Mouse (Mus musculus): ENCODE measurements at regions not wholly inside any gene's neighbourhood (a gene's known extent, or its start where the extent isn't known, plus 50 kb on each side); places are given as distances from the start of the nearest gene placed in this dataset.
"Not testable (repeated sequence)": the region's sequence is repeated elsewhere in the genome, so short reads cannot be mapped to it uniquely, and the experiment has no call there.

- H3K27me3 ChIP-seq (ENCODE audit: control insufficient read depth, insufficient read depth, low read length); H3K4me1 ChIP-seq (ENCODE audit: control insufficient read depth, insufficient read depth, low read length); H3K4me3 ChIP-seq (ENCODE audit: low read length); H3K36me3 ChIP-seq (ENCODE audit: control insufficient read depth, insufficient read depth, low read length); H3K27ac ChIP-seq (ENCODE audit: low read depth, low read length); H3K9ac ChIP-seq (ENCODE audit: low read depth, low read length); ATAC-seq (ENCODE audit: low FRiP score, low TSS enrichment); H3K4me2 ChIP-seq (replicated peaks; ENCODE audit: low read depth, low read length); H3K9me3 ChIP-seq (ENCODE audit: control insufficient read depth, low read length): not testable (repeated sequence)
Observed at GRCm38 (mm10) chr14:52898310-52898709, 402.8 kb upstream of the Olfr1507 start.

DNA sequence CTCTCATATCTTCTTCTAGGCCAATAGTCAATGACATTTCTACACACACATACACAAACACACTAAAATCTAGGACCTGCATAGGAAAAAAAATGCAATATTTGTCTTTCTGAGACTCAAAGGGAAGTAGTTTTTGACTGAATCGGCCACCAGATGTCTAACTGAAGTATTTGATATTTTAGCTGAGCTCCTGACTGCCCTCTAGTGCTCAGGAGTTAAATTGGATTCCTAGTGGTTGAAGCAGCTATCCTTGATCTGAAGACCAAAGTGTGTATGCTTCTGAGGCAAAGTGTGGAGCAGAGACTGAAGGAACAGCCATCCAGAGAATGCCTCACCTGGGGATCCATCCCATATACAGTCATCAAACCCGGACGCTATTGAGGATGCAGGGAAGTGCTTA is 384.4 kb upstream of the Olfr1507 start:
- not testable (repeated sequence) for H3K9ac ChIP-seq (ENCODE audit: low read depth, low read length); H3K4me2 ChIP-seq (replicated peaks; ENCODE audit: low read depth, low read length); H3K36me3 ChIP-seq (ENCODE audit: control insufficient read depth, insufficient read depth, low read length); H3K9me3 ChIP-seq (ENCODE audit: control insufficient read depth, low read length); H3K4me3 ChIP-seq (ENCODE audit: low read length); ATAC-seq (ENCODE audit: low FRiP score, low TSS enrichment); H3K27me3 ChIP-seq (ENCODE audit: control insufficient read depth, insufficient read depth, low read length); H3K27ac ChIP-seq (ENCODE audit: low read depth, low read length); H3K4me1 ChIP-seq (ENCODE audit: control insufficient read depth, insufficient read depth, low read length)
- WGBS = no CpG with 5 or more reads among the region's 3 CpGs

GRCm38 (mm10) chr14:52863841-52864240 is 368.3 kb upstream of the Olfr1507 start:
- ATAC-seq (ENCODE audit: low FRiP score, low TSS enrichment); H3K4me3 ChIP-seq (ENCODE audit: low read length): not testable (repeated sequence)
- WGBS = no CpG with 5 or more reads among the region's 3 CpGs

DNA sequence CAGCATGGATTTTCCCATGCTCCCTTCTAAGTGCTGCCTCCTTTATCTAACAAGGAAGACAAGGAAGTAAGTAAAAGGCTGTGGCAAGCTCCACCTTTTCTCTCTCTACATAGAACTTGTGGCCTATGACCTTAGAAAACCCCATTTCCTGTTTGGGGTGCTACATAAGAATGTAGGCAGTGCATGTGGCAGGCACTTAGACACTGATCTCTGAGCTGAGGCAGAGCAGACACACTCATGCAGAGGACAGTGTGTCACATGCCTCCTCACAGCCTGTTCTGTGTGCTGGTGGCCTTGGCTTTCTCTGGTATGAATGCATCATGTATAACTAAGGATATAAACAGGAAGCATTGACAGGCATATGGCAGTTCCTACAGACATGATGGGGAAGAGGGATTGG is 367.6 kb upstream of the Olfr1507 start:
- not testable (repeated sequence) for H3K9ac ChIP-seq (ENCODE audit: low read depth, low read length); ATAC-seq (ENCODE audit: low FRiP score, low TSS enrichment); H3K36me3 ChIP-seq (ENCODE audit: control insufficient read depth, insufficient read depth, low read length); H3K9me3 ChIP-seq (ENCODE audit: control insufficient read depth, low read length); H3K4me3 ChIP-seq (ENCODE audit: low read length); H3K27me3 ChIP-seq (ENCODE audit: control insufficient read depth, insufficient read depth, low read length); H3K27ac ChIP-seq (ENCODE audit: low read depth, low read length); H3K4me1 ChIP-seq (ENCODE audit: control insufficient read depth, insufficient read depth, low read length); H3K4me2 ChIP-seq (replicated peaks; ENCODE audit: low read depth, low read length)

More at GRCm38 (mm10) chr14:52863841-52864240, 368.3 kb upstream of the Olfr1507 start:
- not testable (repeated sequence) for H3K27me3 ChIP-seq (ENCODE audit: control insufficient read depth, insufficient read depth, low read length); H3K9ac ChIP-seq (ENCODE audit: low read depth, low read length); H3K4me2 ChIP-seq (replicated peaks; ENCODE audit: low read depth, low read length); H3K27ac ChIP-seq (ENCODE audit: low read depth, low read length); H3K36me3 ChIP-seq (ENCODE audit: control insufficient read depth, insufficient read depth, low read length); H3K4me1 ChIP-seq (ENCODE audit: control insufficient read depth, insufficient read depth, low read length); H3K9me3 ChIP-seq (ENCODE audit: control insufficient read depth, low read length)

DNA sequence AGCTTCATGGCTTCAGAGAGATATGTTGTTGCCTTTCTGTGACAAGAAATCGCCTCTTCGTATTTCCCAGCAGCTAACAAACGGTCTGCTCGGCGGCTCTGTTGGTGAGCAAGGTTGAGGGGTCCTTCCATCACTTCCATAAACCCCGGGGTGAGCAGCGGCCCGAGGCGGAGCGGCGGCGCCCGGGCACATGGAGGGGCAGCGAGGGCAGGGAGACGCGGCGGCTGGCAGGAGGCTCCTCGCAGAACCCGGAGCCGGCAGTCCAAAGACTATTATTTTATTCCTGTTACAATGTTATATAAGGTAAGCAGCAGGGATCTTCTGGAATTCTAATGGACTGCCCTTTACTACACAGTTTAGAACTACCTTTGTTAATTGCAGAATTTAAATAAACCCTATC is 366.9 kb upstream of the Olfr1507 start:
- H3K9me3 ChIP-seq (ENCODE audit: control insufficient read depth, low read length); H3K4me2 ChIP-seq (replicated peaks; ENCODE audit: low read depth, low read length); ATAC-seq (ENCODE audit: low FRiP score, low TSS enrichment); H3K9ac ChIP-seq (ENCODE audit: low read depth, low read length); H3K27ac ChIP-seq (ENCODE audit: low read depth, low read length); H3K27me3 ChIP-seq (ENCODE audit: control insufficient read depth, insufficient read depth, low read length); H3K4me1 ChIP-seq (ENCODE audit: control insufficient read depth, insufficient read depth, low read length); H3K36me3 ChIP-seq (ENCODE audit: control insufficient read depth, insufficient read depth, low read length); H3K4me3 ChIP-seq (ENCODE audit: low read length): not testable (repeated sequence)
- WGBS = 68% methylated on average over 7 of the region's 20 CpGs

DNA sequence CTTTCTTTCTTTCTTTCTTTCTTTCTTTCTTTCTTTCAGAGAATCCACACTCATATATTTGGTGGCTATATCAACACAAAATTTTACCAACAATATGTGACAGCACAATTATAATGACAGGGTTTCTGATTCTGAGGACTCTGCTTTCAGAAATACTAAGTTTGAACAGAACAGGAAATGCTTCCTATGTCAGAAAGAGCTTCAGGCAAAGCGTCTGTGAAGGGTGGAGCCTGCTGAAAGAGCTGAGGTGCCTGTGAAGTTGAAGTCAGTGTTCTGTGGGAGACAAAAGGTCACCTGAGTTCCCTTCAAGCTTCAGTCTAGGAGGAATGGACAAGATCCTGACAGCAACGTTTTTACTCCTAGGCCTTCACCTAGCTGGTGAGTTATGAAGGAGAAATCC is 359.8 kb upstream of the Olfr1507 start:
- not testable (repeated sequence) for H3K27ac ChIP-seq (ENCODE audit: low read depth, low read length); H3K9me3 ChIP-seq (ENCODE audit: control insufficient read depth, low read length); H3K4me1 ChIP-seq (ENCODE audit: control insufficient read depth, insufficient read depth, low read length); H3K4me3 ChIP-seq (ENCODE audit: low read length); H3K27me3 ChIP-seq (ENCODE audit: control insufficient read depth, insufficient read depth, low read length); H3K9ac ChIP-seq (ENCODE audit: low read depth, low read length); H3K36me3 ChIP-seq (ENCODE audit: control insufficient read depth, insufficient read depth, low read length); ATAC-seq (ENCODE audit: low FRiP score, low TSS enrichment); H3K4me2 ChIP-seq (replicated peaks; ENCODE audit: low read depth, low read length)
- WGBS = no CpG with 5 or more reads among the region's 2 CpGs

DNA sequence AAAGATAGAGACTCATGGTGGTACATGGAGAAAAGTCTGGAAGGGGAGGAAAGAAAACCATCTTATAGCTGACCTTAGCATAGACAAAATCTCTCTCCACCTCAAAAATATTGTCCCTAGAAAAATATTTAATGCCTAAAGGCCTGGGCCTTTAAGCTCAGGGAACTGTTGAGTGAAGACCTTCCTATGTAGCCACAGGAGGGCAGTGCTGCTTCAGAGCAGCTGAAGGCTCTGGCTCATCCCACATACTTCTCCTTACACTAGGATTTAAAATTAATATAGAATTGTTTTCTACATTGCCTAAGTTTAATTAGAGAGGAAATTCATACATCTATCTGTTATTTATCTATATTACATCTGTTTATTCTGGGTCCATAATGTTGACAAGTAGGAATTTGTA is 358.0 kb upstream of the Olfr1507 start:
- H3K4me3 ChIP-seq (ENCODE audit: low read length); H3K4me1 ChIP-seq (ENCODE audit: control insufficient read depth, insufficient read depth, low read length); H3K27me3 ChIP-seq (ENCODE audit: control insufficient read depth, insufficient read depth, low read length); H3K9me3 ChIP-seq (ENCODE audit: control insufficient read depth, low read length); ATAC-seq (ENCODE audit: low FRiP score, low TSS enrichment); H3K9ac ChIP-seq (ENCODE audit: low read depth, low read length); H3K36me3 ChIP-seq (ENCODE audit: control insufficient read depth, insufficient read depth, low read length); H3K4me2 ChIP-seq (replicated peaks; ENCODE audit: low read depth, low read length); H3K27ac ChIP-seq (ENCODE audit: low read depth, low read length): not testable (repeated sequence)

- H3K27me3 ChIP-seq (ENCODE audit: control insufficient read depth, insufficient read depth, low read length); H3K9ac ChIP-seq (ENCODE audit: low read depth, low read length); H3K4me2 ChIP-seq (replicated peaks; ENCODE audit: low read depth, low read length); H3K9me3 ChIP-seq (ENCODE audit: control insufficient read depth, low read length); ATAC-seq (ENCODE audit: low FRiP score, low TSS enrichment); H3K4me3 ChIP-seq (ENCODE audit: low read length); H3K4me1 ChIP-seq (ENCODE audit: control insufficient read depth, insufficient read depth, low read length); H3K27ac ChIP-seq (ENCODE audit: low read depth, low read length); H3K36me3 ChIP-seq (ENCODE audit: control insufficient read depth, insufficient read depth, low read length): not testable (repeated sequence)
- no CpG with 5 or more reads among the region's 2 CpGs for WGBS
Observed at GRCm38 (mm10) chr14:52847970-52848369, 352.4 kb upstream of the Olfr1507 start.

DNA sequence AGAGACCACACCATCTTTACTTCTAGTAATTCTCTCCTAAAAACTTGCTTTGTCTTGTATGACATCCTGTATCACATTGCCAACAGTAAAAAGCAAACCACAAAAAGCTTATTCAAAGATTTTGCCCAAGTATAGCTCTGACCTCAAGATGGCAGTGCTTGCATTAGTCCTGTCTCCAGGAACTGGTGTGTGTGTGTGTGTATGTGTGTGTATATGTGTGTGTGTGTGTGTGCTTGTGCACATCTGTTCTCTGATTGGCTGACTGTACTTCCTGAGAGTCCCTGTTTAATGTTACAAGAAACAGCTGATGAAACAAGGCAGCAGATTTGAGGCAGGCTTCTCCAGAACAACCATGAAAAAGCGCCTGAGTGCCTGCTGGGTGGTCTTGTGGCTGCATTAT is 328.5 kb upstream of the Olfr1507 start:
- not testable (repeated sequence) for H3K27ac ChIP-seq (ENCODE audit: low read depth, low read length); H3K27me3 ChIP-seq (ENCODE audit: control insufficient read depth, insufficient read depth, low read length); H3K9ac ChIP-seq (ENCODE audit: low read depth, low read length); H3K4me3 ChIP-seq (ENCODE audit: low read length); H3K4me2 ChIP-seq (replicated peaks; ENCODE audit: low read depth, low read length); H3K4me1 ChIP-seq (ENCODE audit: control insufficient read depth, insufficient read depth, low read length); H3K36me3 ChIP-seq (ENCODE audit: control insufficient read depth, insufficient read depth, low read length); ATAC-seq (ENCODE audit: low FRiP score, low TSS enrichment); H3K9me3 ChIP-seq (ENCODE audit: control insufficient read depth, low read length)
- no CpG with 5 or more reads among the region's 1 CpGs for WGBS

DNA sequence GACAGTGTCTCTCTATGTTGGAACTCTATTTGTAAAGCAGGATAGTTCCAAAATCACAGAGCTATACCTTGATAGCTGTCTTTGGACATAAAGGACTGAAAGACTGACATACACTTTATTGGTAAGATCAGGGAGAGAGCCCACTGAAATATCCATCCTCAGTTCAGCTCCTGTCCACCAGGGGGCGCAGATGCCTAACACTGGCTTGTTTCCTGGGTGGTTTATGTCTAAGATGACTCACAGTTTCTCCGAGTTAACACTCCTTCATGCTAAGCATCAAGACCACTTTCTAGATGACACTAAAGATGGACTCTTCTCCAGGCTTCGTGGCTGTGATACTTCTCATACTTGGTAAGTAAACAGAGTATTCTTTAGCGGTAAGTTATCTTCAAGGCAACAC is 326.1 kb upstream of the Olfr1507 start:
- H3K9ac ChIP-seq (ENCODE audit: low read depth, low read length); H3K27ac ChIP-seq (ENCODE audit: low read depth, low read length); H3K36me3 ChIP-seq (ENCODE audit: control insufficient read depth, insufficient read depth, low read length); H3K4me3 ChIP-seq (ENCODE audit: low read length); ATAC-seq (ENCODE audit: low FRiP score, low TSS enrichment); H3K4me2 ChIP-seq (replicated peaks; ENCODE audit: low read depth, low read length); H3K9me3 ChIP-seq (ENCODE audit: control insufficient read depth, low read length); H3K27me3 ChIP-seq (ENCODE audit: control insufficient read depth, insufficient read depth, low read length); H3K4me1 ChIP-seq (ENCODE audit: control insufficient read depth, insufficient read depth, low read length): not testable (repeated sequence)
- WGBS = no CpG with 5 or more reads among the region's 4 CpGs
